Mouse (Mus musculus): ENCODE data around the gene Nxt1.

Gene Nxt1

DNA sequence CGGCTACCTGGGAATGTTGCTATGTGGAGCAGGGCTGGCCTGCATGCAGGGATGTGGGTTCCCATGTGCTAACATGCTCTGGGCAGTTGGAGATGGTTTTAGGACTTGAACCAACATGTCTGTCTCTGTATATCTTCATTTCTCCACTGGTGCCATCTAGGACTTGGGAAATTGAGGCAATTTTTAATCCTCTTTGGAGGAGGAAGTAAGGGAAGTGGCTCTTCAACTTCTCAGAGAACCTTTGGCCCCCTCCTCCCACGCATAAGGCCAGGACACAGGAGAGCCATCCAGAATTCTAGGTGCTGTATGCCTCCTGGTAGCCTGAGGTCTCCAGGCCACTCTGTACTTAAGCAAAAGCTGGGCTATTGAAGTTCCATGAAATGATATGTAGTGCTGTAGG is 12.6 kb downstream of the Nxt1 start:
- CTCF ChIA-PET: interaction anchor here in 1 of 4 experiments (1.0 kb wide), 1 partner anchor 21 kb away, joined by 4 read pairs; no protein-coding TSS in a partner anchor

DNA sequence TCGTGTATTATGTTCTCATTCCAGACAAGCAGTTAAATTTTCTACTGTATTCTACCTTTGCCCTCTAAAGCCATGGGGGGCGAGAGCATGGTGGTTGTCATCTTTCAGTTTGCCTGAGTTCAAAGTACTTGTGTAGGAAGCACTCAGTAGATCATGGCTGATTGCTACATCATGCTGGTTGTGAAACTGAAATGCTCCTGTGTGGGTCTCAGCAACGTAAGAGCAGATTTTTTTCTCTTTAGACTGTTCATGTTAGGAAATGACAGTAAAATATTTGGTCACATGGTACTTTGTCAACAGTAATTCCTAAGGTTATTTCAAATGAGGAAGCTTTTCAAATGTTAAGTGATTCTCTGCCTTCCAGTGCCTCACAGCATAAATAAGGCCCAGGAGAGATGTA is 13.3 kb downstream of the Nxt1 start:
- CTCF ChIA-PET: interaction anchor here in 1 of 4 experiments (1.0 kb wide), 1 partner anchor 21 kb away, joined by 4 read pairs; no protein-coding TSS in a partner anchor
- POLR2A ChIA-PET: interaction anchor here in 2 of 4 experiments (0.7 to 1.1 kb wide), 3 partner anchors 13 to 26 kb away, joined by 3 read pairs; no protein-coding TSS in a partner anchor

More for the DNA sequence above, 12.6 kb downstream of the Nxt1 start:
- POLR2A ChIA-PET: interaction anchor here in 3 of 4 experiments (0.7 to 2.3 kb wide), 4 partner anchors 12 to 167 kb away, joined by 3 to 9 read pairs (median 4); partner anchors contain the start of gene Nxt1 (in 1 of the 3)

DNA sequence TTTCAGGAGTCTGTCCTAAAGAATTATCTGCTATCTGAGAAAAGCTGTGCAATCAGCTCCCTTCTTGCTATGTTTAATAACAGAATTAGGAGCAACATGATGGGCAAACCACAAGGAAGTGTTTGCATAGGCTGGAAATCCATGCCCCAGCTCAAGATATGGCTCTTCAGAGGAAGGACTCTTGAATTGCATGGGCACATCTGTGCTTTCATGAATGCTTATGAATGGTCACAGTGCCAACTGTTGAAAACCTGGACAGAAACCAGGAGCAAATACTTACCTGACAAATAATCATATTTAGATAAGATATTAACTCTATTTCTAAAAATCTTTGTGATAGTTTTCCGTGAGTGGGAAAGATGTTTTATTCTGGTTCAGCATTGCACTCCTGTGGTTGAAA is 14.5 kb downstream of the Nxt1 start:
- ChIA-PET POLR2A (interaction anchor here in 3 of 4 experiments (0.9 to 1.9 kb wide), 6 partner anchors 8 to 76 kb away, joined by 3 to 4 read pairs (median 3); no protein-coding TSS in a partner anchor), CTCF (no interaction called here)

DNA sequence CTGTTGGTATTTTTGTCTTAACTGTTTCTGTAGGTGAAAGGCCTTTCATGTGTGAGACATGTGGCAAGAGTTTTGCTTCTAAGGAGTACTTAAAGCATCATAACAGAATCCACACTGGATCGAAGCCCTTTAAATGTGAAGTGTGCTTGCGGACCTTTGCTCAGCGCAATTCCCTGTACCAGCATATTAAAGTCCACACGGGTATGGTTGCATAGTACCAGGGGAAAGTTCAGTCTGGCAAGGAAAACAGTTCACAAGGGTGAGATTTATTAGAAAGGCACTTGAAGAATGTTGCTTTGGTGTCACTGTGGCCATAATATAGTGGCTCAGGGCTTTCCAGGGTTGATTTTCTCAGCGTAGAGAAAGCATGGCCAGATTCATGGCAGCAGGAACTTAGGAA is 15.6 kb downstream of the Nxt1 start:
- CTCF ChIA-PET: interaction anchor here in 1 of 4 experiments (0.6 kb wide), 1 partner anchor 8 kb away, joined by 3 read pairs; no protein-coding TSS in a partner anchor
- POLR2A ChIA-PET: interaction anchor here in 3 of 4 experiments (1.0 to 1.9 kb wide), 6 partner anchors 8 to 15 kb away, joined by 3 to 4 read pairs (median 3); no protein-coding TSS in a partner anchor

DNA sequence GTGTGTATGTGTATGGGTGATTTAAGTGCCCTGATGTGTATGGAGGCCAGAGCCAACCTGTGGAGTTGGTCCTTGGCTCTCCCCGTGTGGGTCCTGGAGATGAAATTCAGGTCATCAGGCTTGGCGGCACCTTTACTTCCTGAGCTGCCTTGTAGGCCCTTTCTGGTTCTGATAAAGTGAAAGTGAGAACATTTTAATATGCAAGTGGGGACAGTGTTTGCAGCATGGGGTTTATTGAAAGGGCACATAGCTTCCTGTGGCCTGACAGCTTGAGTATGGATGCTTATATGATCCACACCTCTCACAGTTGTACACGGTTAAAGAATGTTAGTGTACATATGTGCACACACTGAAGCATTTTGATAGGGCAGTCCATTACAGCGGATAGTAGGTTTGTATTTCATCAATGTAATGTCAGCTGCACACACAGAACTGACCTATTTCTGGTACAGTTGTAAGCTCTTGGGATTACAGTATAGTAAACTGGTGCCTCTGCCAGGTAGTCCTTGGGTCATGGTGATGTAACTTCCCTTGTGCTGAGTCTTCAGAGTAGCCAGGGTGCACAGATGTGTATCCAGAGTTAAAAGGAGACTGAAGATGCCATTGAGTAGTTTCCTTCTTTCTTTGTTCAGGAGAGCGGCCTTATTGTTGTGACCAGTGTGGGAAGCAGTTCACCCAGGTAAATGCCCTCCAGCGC is 17.2 kb downstream of the Nxt1 start:
- ChIA-PET CTCF (no interaction called here), POLR2A (interaction anchor here in 2 of 4 experiments (0.6 to 3.3 kb wide), 9 partner anchors 9 to 30 kb away, joined by 3 to 9 read pairs (median 3); partner anchors contain the start of genes Gzf1 (in 2 of the 2) and Nxt1 (in 1 of the 2))

DNA sequence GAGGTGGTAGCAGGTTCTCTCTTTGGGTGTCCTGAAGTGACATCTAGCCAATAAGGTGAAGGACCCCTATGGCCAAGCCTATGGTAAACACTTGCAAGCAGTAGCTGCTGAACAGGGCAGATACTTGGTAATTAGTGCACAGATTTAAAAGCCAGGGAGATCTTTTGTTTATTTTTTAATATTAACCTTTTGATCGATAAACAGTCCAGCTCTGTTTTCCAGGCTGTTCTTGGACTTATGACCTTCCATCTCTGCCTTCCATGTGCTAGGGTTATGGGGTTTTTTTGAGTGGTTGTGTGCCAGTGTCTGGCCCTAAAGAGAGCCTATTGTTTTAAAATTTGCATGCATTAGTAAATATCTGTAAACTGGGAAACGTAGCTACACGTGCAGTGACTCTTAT is 17.9 kb downstream of the Nxt1 start:
- ChIA-PET POLR2A (interaction anchor here in 2 of 4 experiments (1.1 to 3.3 kb wide), 8 partner anchors 9 to 212 kb away, joined by 3 to 9 read pairs (median 4); partner anchors contain the start of genes Gzf1 (in 2 of the 2) and Nxt1 (in 1 of the 2)), CTCF (interaction anchor here in 2 of 4 experiments (0.9 to 1.3 kb wide), 2 partner anchors 10 to 16 kb away, joined by 3 read pairs; partner anchors contain the start of gene Gzf1 (in 1 of the 2))

DNA sequence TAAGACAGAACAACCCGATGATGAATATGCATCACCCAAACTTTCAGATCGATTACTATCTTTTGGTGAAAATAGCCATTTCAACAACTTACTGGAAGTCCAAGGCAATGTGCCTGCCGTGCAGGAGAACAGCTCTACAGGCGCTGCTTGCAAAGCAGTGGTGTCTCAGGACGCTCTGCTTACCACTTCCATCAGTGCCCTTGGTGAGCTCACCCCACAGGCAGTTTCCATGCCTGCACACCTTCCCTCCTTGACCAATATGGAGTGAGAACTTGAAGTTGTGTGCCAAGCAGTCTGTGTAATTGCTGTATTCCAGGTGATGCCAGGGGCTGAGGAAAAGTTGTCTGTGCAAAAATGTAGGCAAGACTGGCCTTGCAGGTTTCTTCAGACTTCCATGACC is 18.4 kb downstream of the Nxt1 start:
- POLR2A ChIA-PET: interaction anchor here in 2 of 4 experiments (1.1 to 3.3 kb wide), 7 partner anchors 10 to 212 kb away, joined by 3 to 11 read pairs (median 8); partner anchors contain the start of genes Gzf1 (in 2 of the 2) and Nxt1 (in 1 of the 2)
- CTCF ChIA-PET: interaction anchor here in 2 of 4 experiments (0.9 to 1.3 kb wide), 2 partner anchors 10 to 16 kb away, joined by 3 read pairs; partner anchors contain the start of gene Gzf1 (in 1 of the 2)

DNA sequence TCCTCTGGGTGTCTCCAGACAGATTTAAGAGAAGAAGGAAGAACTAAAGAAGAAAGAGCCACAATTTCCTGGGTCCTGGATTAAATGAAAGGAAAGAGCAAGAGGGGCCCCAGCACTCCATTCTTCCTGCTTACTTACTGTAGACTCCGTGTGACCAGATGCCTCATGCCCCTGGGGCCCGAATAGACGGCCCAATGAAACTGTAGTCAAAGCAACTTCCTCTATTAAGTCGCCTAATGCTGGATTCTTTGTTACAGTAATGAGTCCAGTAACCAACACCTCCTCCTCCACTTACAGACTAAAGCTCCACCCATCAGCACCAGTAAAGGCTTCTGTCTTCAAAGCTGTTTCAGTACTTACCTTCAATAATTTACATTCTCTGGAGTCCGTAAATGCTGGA is 26.2 kb downstream of the Nxt1 start:
- ChIA-PET POLR2A (interaction anchor here in 2 of 4 experiments (0.8 to 1.9 kb wide), 11 partner anchors 8 to 176 kb away, joined by 3 to 10 read pairs (median 3); partner anchors contain the start of gene Gzf1 (in 2 of the 2)), CTCF (interaction anchor here in 1 of 4 experiments (1.2 kb wide), 1 partner anchor 204 kb away, joined by 3 read pairs; no protein-coding TSS in a partner anchor)

DNA sequence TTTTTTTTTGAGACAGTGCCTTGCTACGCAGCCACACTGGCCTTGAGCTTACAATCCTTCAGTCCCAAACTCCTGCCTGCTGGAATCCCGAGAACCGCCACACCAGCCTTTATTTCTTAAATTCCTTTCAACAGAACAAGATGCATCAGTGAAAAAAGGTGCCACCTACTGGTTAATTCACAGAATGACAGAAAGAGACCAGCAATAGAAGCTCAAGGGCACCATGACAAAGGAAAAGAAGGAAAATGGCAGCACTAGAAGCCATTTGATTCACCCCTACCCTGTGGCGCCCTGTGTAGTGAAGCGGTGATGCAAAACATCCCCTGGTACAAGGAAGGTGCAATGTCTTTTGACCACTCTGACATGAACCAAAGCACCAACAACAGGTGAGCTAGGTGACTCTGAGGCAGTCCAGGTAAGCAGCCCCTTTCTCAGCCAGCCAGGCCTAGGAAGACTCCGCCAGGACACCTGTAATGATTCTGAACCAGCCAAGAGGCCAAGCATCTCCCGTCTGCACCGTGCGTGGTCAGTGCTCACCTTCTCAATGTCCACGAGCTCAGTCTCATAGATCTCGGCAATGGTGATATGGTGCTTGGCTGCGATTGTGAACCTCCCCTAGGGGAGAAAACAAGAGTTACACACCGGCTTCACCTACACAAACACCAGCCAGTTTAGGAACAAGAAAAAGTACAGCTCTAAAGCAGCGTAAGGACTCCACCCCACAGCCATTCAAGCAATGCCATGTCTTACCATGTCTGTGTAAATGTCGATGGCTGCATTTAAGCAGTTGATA is 34.2 kb downstream of the Nxt1 start:
- ChIA-PET CTCF (interaction anchor here (0.5 to 2.6 kb wide), 65 partner anchors 8 to 898 kb away, joined by 3 to 19 read pairs (median 4); partner anchors contain the start of genes Gzf1 (in 3 of the 4), Napb (in 3 of the 4), Nxt1 (in 3 of the 4) and Cstl1 (in 1 of the 4)), POLR2A (interaction anchor here (0.6 to 4.1 kb wide), 33 partner anchors 7 to 687 kb away, joined by 3 to 36 read pairs (median 4); partner anchors contain the start of genes Gzf1 (in 3 of the 4), Napb (in 3 of the 4), Nxt1 (in 3 of the 4) and Cst3 (in 2 of the 4))

DNA sequence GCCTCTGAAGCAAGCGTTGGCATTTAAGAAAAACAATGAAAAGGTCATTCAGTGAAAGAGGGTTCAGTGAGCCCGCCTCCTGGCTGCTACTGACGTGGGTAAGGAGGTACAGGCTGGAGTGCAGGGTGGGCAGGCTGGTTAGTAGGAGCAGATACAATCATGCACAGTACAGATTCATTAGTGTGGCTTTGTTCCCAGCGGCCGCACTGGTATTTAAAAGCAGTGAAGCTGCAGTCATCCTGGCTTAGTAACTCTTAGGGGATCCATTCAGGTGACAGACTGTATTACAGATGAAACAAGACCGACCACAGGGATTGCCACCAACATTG is 34.8 kb downstream of the Nxt1 start:
- POLR2A ChIA-PET: interaction anchor here in 3 of 4 experiments (0.7 to 4.1 kb wide), 16 partner anchors 8 to 35 kb away, joined by 3 to 36 read pairs (median 6); partner anchors contain the start of genes Nxt1 (in 3 of the 3), Gzf1 (in 2 of the 3) and Napb (in 2 of the 3)
- CTCF ChIA-PET: interaction anchor here in 2 of 4 experiments (1.0 to 2.1 kb wide), 15 partner anchors 8 to 899 kb away, joined by 3 to 14 read pairs (median 4); partner anchors contain the start of genes Cstl1 (in 1 of the 2), Gzf1 (in 1 of the 2), Nxt1 (in 1 of the 2) and Sstr4 (in 1 of the 2)

DNA sequence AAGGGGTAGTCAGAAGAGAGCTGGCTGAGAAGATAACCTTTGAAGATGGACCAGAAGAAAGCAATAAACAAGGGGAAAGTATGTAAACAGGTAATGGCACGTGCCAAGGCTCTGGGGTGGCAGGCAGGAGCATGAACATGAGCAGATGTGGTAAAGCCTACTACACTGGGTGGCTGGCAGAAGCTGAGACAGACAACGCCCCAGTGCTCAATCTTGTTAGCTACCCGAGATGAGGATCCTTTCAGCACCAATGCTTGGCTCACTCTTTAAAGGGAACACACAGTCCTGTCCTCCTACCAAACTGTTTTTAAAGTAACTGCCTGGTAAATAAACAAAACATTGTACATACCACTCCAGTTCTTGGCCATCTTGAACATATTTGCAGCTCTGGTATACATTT is 39.9 kb downstream of the Nxt1 start:
- CTCF ChIA-PET: interaction anchor here in 1 of 4 experiments (1.7 kb wide), 1 partner anchor 39 kb away, joined by 3 read pairs; no protein-coding TSS in a partner anchor

DNA sequence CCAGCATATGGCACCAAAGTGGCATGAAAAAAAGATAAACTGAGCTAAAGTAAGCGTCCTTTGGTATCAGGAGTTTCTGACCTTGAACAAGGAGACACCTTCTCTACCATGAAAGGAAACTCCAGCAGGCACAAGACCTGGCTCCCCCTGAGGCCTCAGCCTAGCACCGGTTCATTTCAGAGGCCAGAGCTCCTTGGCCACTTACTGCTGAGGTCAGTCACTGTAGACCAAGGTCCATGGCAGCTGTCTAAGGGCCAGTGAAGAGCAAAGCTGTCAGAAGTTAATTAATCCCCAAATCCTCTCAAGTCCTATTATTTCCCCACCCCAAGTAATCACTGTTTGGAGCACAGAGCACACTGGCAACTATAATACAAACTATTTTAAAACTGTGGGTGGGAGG is 44.7 kb downstream of the Nxt1 start:
- ChIA-PET CTCF (interaction anchor here in 2 of 4 experiments (0.9 to 1.7 kb wide), 3 partner anchors 11 to 185 kb away, joined by 3 to 6 read pairs (median 4); no protein-coding TSS in a partner anchor), POLR2A (interaction anchor here in 2 of 4 experiments (1.1 to 2.1 kb wide), 3 partner anchors 14 to 158 kb away, joined by 3 to 5 read pairs (median 4); partner anchors contain the start of genes Napb (in 2 of the 2) and Cst3 (in 1 of the 2))

More for the DNA sequence above, 39.9 kb downstream of the Nxt1 start:
- POLR2A ChIA-PET: interaction anchor here in 3 of 4 experiments (0.5 to 3.4 kb wide), 5 partner anchors 19 to 163 kb away, joined by 3 to 11 read pairs (median 6); partner anchors contain the start of genes Napb (in 2 of the 3), Cst3 (in 1 of the 3), Gzf1 (in 1 of the 3) and Nxt1 (in 1 of the 3)

DNA sequence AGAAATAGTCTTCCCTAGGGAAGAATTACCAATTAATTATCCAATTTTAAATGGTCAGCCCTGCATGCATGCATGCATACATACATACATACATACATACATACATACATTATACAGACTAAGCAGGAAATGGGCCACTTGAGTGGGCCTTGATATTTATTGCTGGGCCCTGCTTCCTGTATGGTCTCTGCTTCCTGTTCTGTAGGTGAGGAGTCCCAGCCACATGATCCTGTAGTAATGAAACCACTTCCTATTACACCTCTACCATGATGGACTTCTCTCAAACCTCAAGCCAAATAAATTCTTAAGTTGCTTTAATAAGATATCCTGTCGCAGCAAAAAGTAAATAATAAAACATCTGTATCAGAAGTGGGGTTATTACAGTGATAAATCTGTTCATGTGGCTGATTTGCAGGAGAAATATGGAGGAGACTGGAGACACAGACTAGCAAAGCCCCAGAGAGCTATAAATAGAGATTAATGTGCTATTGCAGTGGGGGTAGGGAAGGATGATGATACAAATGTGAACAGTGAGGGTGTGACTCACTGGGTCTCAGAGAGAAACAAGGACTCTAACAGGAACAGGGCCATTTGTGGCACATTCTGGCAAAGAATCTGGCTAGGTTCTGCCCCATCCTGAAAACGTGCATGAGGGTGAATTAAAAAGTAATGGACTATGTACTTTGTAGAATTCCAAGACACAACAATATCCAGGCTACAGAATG is 47.0 kb downstream of the Nxt1 start:
- ChIA-PET CTCF (interaction anchor here in 1 of 4 experiments (1.5 kb wide), 1 partner anchor 13 kb away, joined by 5 read pairs; no protein-coding TSS in a partner anchor), POLR2A (no interaction called here)

All from embryonic stem cell, embryonic (primary cell).